Mouse (Mus musculus): ENCODE results near the gene Gpbp1.

DNA sequence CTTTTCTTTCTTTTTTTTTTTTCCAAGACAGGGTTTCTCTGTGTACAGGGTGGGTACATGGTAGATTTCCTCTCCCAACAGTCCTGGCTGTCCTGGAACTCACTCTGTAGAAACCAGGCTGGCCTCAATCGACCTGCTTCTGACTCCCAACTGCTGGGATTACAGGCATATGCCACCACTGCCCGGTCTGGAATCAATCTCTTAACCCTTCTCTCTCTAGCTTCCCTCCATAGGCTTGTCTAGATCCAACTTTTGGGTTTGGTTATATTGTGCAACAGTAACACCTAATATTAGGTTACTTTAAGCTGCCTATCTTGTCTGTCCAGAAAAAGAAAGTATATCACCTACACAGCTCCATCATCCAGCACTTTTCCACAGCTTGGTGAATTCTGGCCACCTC lies 33.1 kb downstream of the Gpbp1 start:
- TF ChIP-seq CTCF (IDR thresholded peaks at IDR 0.05; ENCODE audit: insufficient read depth, low read length) (no peak), POLR2A (IDR thresholded peaks at IDR 0.05; ENCODE audit: borderline replicate concordance, extremely low read depth, low read depth, low read length) (no peak)

All from lung, adult 2 months (tissue).